Mouse (Mus musculus) Patski (cell line): ENCODE measurements around the gene Piwil1. TPM values are rescaled to one million over a fixed set of nuclear protein-coding genes. Genes with fewer than 3 reads are reported as not detected.

Source experiments
- ATAC-seq: fragments of 100-300 bp; one replicate; pipeline ENCODE4 v1.8.0; 2021
- CTCF ChIA-PET: fragments of 350-600 bp; sonication (Branson Sonifier 250); formaldehyde crosslinking; loops from one replicate; lab custom pipeline; 2022; ENCODE audit warnings: inconsistent platforms; lab: Charles Lee
- POLR2A ChIA-PET: fragments of 350-600 bp; sonication (Branson Sonifier 250); formaldehyde crosslinking; loops from one replicate; lab custom pipeline; 2022; ENCODE audit warnings: antibody characterized with exemption, inconsistent platforms; lab: Charles Lee
- DNase-seq: peaks from one replicate; pipeline ENCODE4 v3.0.0-alpha.2; 2011; ENCODE audit warnings: low read depth, low spot score
- H3K27me3 ChIP-seq: fragments of 371-371 bp; one replicate; pipeline ENCODE4 v1.5.1; 2021
- CTCF ChIP-seq: fragments of 100-300 bp; IDR thresholded peaks from one replicate; pipeline ENCODE4 v1.5.1; 2021
- in situ Hi-C: fragments of 300-500 bp; cut with MboI; formaldehyde crosslinking; loops from 3 replicates; pipeline ENCODE4 v1.11.1; 2018; ENCODE audit warnings: low pct_unique_long_range_greater_than_20kb, mixed read lengths
- polyA plus RNA-seq: library from polyadenylated mRNA; unstranded; gene quantifications from one replicate; pipeline ENCODE4 v1.2.3, GENCODE M21; 2021

Piwil1 gene
- not detected for polyA plus RNA-seq

DNA sequence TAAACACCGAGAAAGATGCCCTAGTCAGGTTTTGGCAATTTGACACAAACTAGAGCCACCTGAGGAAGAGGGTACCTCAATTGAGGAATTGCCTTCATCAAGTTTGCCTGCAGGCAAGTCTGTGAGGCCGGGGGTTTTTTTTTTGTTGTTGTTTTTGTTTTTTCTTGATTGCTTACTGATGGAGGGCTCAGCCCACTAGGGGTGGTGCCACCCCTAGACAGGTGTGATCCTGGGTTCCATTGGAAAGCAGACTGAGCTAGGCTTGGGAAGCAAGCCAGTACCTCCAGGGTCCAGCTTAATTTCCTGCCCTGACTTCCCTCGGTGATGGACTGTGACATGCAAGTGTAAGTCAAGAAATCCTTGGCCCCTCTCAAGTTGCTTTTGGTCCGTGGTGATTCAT lies at the start of gene Piwil1:
TSS of gene Piwil1 (plus strand) at position 301 of the 400 bp plus-strand sequence.
- DNase-seq (no peak), ATAC-seq (no peak)
- no peak for TF ChIP-seq CTCF
- no peaks in the 10 kb centered on the region for H3K27me3 ChIP-seq
- CTCF ChIA-PET = no interaction called here
- POLR2A ChIA-PET = no interaction called here
- in situ Hi-C loops = no loop called here

DNA sequence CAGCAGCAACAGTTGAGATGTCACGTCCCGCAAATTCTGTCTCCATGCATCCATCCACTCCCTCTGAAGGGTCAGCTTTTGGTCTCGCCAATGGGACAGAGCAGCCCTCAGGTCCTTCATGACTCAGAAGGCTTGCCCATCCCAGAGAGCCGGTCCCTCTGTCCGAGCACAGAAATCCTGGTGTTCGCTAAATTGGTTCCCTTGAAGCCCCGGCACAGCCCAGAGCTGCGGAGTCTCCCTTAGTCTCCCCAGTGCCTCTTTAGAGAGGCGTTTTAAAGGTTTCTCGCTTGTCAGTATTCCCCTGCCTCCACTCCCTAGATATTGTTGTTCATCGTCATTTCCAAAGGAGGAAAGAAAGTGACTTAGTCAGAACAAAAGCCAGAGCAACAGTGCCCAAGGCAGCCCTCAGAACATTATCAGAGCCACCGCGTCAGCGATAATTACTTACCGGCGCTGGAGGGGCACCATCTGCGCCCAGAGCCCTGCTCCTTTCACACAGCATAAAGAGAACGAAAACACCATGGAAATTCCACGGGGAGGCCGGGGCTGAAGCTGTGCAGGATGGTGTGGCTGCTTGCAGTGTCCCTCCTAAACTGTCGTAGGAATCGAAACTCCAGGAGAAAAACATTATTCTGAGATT lies 45.7 kb upstream of the Piwil1 start:
- ChIA-PET POLR2A (no interaction called here), CTCF (no interaction called here)
- ATAC-seq (no peak), DNase-seq (no peak)
- no peak for TF ChIP-seq CTCF
- in situ Hi-C loops = no loop called here
- no peaks in the 10 kb centered on the region for H3K27me3 ChIP-seq

DNA sequence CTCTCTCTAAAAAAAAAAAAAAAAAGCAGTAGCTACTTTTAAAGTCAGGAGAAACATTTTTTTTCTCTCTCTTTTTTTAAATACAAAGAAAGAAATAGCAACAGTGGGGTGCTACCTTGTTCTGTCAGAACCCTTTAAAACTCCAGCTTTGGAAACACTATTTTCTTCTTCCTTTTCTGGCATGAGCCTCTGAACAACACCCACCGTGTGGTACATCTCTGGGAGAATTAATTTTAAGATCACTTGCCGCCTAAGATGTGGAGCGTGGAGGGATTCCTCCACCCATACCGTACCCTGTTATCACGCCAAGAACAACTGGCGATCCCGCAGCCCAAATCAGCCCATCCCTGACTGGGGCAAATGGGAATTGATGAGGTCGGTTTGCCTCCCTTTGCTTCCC lies 42.2 kb upstream of the Piwil1 start:
- CTCF ChIA-PET = no interaction called here
- POLR2A ChIA-PET = interaction anchor here (0.6 kb wide), 1 partner anchor 210 kb away, joined by 4 read pairs; no protein-coding TSS in a partner anchor
- no peak for ATAC-seq
- no peaks in the 10 kb centered on the region for H3K27me3 ChIP-seq
- in situ Hi-C loops = no loop called here
- DNase-seq = no peak
- no peak for TF ChIP-seq CTCF

DNA sequence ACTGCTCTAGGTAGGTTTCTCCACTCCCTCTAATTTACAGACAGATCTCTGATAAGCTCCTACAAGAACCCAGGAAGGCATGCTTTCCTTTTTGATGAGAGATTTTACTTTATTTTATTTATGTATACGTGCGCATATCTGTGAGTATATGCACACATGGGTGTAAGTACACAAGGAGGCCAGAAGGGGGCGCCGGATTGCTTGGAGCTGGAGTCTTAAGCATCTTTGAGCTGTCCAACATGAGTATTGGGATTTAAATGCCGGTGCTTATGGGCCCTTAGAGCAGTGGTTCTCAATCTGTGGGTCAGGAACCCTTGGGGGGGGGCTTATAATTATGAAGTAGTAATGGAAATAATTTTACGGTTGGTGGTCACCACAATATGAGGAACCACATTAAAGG lies 39.4 kb upstream of the Piwil1 start:
- DNase-seq (no peak), ATAC-seq (no peak)
- H3K27me3 ChIP-seq = no peaks in the 10 kb centered on the region
- in situ Hi-C loops = no loop called here
- ChIA-PET POLR2A (no interaction called here), CTCF (no interaction called here)
- no peak for TF ChIP-seq CTCF

DNA sequence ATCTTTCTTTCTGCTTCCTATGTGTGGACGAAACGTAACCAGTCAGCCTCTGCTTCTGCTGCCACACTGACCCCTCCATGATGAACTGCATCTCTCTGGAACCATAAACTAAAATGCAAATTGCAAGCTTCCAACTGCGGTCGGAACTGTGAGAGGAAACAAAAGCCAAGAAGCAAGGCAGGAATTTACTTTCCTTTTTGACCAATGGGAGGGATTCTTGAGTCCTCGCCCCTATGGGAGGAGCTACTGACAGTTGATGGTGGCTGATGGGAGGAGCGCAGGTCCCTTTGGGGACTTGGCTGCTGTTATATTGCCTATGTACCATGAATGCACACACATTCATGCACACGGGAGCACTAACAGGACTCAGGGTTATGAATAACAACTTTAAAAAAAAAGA lies 38.3 kb upstream of the Piwil1 start:
- CTCF ChIA-PET = interaction anchor here (1.1 kb wide), 1 partner anchor 9 kb away, joined by 3 read pairs; no protein-coding TSS in a partner anchor
- H3K27me3 ChIP-seq = no peaks in the 10 kb centered on the region
- ATAC-seq (no peak), DNase-seq (no peak)
- in situ Hi-C loops = no loop called here
- TF ChIP-seq CTCF = no peak
- POLR2A ChIA-PET = no interaction called here

DNA sequence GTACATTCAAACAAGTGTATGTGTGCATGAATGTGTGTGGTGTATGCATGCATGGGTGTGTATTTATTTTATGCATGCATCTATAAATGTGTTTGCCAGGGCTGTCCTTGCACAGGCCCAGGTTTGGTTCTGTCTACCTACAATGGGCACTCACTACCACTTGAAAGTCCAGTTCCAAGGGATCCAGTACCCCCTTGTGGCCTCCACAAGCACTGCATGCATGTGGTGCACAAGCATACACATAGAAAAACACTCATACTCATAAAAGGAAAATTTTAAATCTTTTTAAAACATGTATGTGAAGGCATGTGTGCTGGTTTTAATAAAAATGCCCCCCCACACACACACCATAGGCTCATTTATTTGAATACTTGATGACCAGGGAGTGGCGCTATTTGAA lies 37.3 kb upstream of the Piwil1 start:
- no peak for DNase-seq
- H3K27me3 ChIP-seq = no peaks in the 10 kb centered on the region
- in situ Hi-C loops = no loop called here
- CTCF ChIA-PET = no interaction called here
- POLR2A ChIA-PET = no interaction called here
- ATAC-seq = no peak
- TF ChIP-seq CTCF = no peak

DNA sequence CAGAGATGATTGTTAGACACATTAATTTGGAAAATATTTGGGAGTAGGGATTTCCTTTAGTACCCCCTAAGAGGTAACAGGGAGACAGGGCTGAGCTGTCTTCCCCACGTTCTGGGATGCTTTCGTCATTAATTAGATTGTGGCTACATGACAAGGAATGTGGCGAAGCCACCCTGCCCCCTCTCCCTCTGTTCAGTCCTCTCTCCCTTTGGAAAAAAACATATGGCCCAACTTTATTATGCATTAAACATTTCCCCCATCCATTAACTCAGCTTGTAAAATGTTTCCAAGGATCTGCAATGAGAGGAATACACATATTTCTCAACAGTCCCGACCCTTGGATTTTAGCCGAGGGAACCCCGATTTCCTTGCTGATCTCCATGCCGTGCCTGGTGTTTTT lies 35.0 kb upstream of the Piwil1 start:
- TF ChIP-seq CTCF = no peak
- in situ Hi-C loops = no loop called here
- ATAC-seq = no peak
- no peaks in the 10 kb centered on the region for H3K27me3 ChIP-seq
- CTCF ChIA-PET = no interaction called here
- no peak for DNase-seq
- POLR2A ChIA-PET = no interaction called here

DNA sequence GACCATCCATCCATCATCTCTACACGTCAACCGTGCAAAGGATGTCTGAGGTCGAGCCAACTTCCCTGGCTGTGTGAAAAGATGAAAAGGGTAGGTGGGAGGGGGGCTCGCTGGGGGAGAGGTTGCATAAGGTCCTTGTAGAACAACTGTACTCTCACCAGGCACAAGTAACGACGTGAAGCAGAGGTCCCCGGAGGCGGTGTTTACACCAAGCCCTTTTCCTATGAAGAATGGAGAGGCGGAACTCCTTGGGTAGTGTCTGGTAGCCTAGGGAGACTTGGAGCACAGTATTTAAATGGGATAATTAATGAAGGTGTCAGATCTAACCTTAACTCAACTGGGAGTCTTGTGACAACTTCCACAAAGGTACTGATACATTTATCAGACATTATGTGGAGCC lies 28.2 kb upstream of the Piwil1 start:
- in situ Hi-C loops = no loop called here
- no peak for TF ChIP-seq CTCF
- ATAC-seq (no peak), DNase-seq (no peak)
- H3K27me3 ChIP-seq = no peaks in the 10 kb centered on the region
- ChIA-PET CTCF (interaction anchor here (1.3 kb wide), 1 partner anchor 8 kb away, joined by 4 read pairs; no protein-coding TSS in a partner anchor), POLR2A (no interaction called here)

DNA sequence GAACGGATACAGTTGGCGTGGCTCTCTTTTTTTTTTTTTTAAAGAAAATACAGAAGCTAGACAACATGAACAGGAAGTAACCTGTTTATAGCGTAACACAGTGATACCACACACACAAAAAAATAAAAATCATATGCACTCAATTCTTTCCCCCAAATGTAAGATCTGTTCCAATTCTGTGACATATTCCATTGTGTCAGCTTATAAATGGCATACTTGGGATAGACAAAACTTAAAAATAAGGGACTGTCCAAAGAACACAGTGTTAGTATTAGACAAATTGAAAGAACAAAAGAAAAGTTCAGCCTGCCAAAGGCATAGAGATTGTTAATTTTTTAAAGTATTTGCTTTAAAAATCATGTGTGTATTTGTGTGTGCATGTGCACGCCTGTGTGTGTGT lies 25.0 kb upstream of the Piwil1 start:
- ATAC-seq (no peak), DNase-seq (no peak)
- ChIA-PET POLR2A (no interaction called here), CTCF (no interaction called here)
- no peak for TF ChIP-seq CTCF
- in situ Hi-C loops = no loop called here
- H3K27me3 ChIP-seq = no peaks in the 10 kb centered on the region

DNA sequence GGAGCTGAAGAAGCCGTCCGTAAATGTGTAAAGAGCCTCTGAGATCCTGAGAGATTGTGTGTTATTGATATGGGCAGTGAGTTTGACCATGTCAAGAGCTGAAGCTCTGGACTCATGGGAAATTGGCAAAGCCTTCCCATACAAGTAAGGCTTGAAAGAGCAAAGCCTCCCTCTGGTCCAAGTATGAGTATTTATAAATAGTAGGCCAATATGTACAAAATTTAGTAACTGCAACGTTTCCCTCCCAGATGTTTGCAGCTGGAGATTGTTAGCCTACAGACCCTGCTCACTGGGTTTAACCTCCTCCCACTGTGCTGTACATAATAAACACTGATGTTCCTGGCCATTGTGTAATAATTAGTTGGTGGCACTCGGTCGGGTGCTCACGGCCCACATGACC lies 24.5 kb upstream of the Piwil1 start:
- no peaks in the 10 kb centered on the region for H3K27me3 ChIP-seq

DNA sequence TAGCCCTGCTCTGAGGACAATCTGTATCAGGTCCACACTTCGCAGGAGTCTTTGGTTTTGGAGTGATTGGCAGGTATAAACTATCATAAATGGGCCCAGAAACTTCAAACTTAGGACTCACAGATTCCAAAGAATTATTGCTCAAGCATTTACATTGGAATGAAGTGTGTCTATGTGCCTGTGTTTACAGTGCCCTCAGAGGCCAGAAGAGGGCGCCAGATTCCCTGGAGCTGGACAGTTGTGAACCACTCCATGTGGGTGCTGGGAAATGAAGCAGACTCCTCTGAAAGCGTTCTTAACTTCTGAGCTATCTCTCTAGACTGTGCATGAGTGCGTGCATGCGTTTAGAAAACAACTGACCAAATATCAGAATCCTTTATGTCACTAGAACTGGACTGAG lies 20.9 kb upstream of the Piwil1 start:
- ChIA-PET POLR2A (no interaction called here), CTCF (interaction anchor here (1.4 kb wide), 1 partner anchor 8 kb away, joined by 4 read pairs; no protein-coding TSS in a partner anchor)
- no peak for TF ChIP-seq CTCF
- no peaks in the 10 kb centered on the region for H3K27me3 ChIP-seq
- in situ Hi-C loops = no loop called here
- no peak for ATAC-seq
- DNase-seq = no peak

More for the DNA sequence above, 24.5 kb upstream of the Piwil1 start:
- ChIA-PET CTCF (no interaction called here), POLR2A (no interaction called here)
- no peak for TF ChIP-seq CTCF
- DNase-seq (no peak), ATAC-seq (no peak)
- in situ Hi-C loops = no loop called here

DNA sequence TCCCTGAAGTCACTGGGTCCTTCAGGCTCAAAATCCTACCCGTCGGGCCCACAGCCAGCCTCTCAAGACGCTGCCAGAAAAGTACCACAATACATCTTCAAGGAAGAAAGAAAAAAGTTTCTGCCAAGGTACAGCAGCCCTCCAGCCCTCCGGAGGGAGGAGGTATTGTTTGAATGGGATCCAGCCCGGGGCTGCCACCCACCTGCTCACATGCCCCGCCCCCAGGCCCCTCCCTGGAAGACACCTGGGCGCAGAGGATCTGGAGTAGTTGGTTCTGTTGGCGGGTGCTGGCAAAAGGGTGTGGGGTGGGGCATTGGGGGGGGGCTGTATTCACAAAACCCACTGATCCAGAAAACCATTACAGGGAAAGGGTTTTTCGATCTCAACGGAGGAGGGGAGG lies 18.1 kb upstream of the Piwil1 start:
- TF ChIP-seq CTCF = no peak
- H3K27me3 ChIP-seq = no peaks in the 10 kb centered on the region
- no peak for DNase-seq
- in situ Hi-C loops = no loop called here
- CTCF ChIA-PET = no interaction called here
- ATAC-seq = no peak
- POLR2A ChIA-PET = no interaction called here
